Mouse (Mus musculus) heart, postnatal 0 days (tissue): ENCODE measurements at regions not wholly inside any gene's neighbourhood (a gene's known extent, or its start where the extent isn't known, plus 50 kb on each side); places are given as distances from the start of the nearest gene placed in this dataset.

ENCODE experiments used
- ATAC-seq: fragments of 200-750 bp; cut with Nextera tagmentation; 2 replicates; pipeline ENCODE4 v1.8.0; 2017; ENCODE audit warnings: low read depth, moderate number of reproducible peaks, moderate library complexity; ENCODE audit not compliant: insufficient read depth
- DNase-seq: peaks from one replicate; pipeline ENCODE4 v3.0.0-alpha.2; 2016; ENCODE audit warnings: low spot score
- H3K27ac ChIP-seq: fragments of 300-500 bp; sonication (generic); 2 replicates; pipeline ENCODE4 v1.5.1; 2014; ENCODE audit warnings: low read depth, mild to moderate bottlenecking
- H3K27me3 ChIP-seq: fragments of 300-500 bp; sonication (generic); 2 replicates; pipeline ENCODE4 v1.6.1; 2014; ENCODE audit warnings: low read length, mixed read lengths; ENCODE audit not compliant: control insufficient read depth, insufficient read depth
- H3K36me3 ChIP-seq: fragments of 300-500 bp; sonication (generic); replicated peaks from 2 replicates; pipeline ENCODE4 v1.6.1; 2014; ENCODE audit warnings: low read length, mixed read lengths; ENCODE audit not compliant: control insufficient read depth, insufficient read depth
- H3K4me1 ChIP-seq: fragments of 300-500 bp; sonication (generic); 2 replicates; pipeline ENCODE4 v1.6.1; 2014; ENCODE audit warnings: antibody characterized with exemption; ENCODE audit not compliant: control insufficient read depth, insufficient read depth
- H3K4me2 ChIP-seq: fragments of 300-500 bp; sonication (generic); 2 replicates; pipeline ENCODE4 v1.6.1; 2014; ENCODE audit warnings: low read depth, mild to moderate bottlenecking, low read length, moderate library complexity
- H3K4me3 ChIP-seq: fragments of 300-500 bp; sonication (generic); 2 replicates; pipeline ENCODE4 v1.5.1; 2014; ENCODE audit warnings: low read depth, low read length
- H3K9ac ChIP-seq: fragments of 300-500 bp; sonication (generic); replicated peaks from 2 replicates; pipeline ENCODE4 v1.6.1; 2014; ENCODE audit warnings: low read depth, low read length, mixed read lengths
- H3K9me3 ChIP-seq: fragments of 300-500 bp; sonication (generic); replicated peaks from 2 replicates; pipeline ENCODE4 v1.6.1; 2016; ENCODE audit warnings: low read length; ENCODE audit not compliant: control insufficient read depth
- CTCF ChIP-seq: IDR thresholded peaks from 2 replicates; pipeline ENCODE4 v1.5.1; 2016; ENCODE audit warnings: antibody characterized with exemption, control low read depth, low read depth
- EP300 ChIP-seq: IDR thresholded peaks from 2 replicates; pipeline ENCODE4 v1.6.1; 2016; ENCODE audit warnings: antibody characterized with exemption, low read depth
- WGBS: fragments of 180-500 bp; shearing (Covaris S2); extraction: QIAGEN DNeasy Blood & Tissue Kit; methylation state at CpG from one replicate; pipeline ENCODE4 v1.1.7; 2014; 5-methylcytosine and 5-hydroxymethylcytosine counted together

DNA sequence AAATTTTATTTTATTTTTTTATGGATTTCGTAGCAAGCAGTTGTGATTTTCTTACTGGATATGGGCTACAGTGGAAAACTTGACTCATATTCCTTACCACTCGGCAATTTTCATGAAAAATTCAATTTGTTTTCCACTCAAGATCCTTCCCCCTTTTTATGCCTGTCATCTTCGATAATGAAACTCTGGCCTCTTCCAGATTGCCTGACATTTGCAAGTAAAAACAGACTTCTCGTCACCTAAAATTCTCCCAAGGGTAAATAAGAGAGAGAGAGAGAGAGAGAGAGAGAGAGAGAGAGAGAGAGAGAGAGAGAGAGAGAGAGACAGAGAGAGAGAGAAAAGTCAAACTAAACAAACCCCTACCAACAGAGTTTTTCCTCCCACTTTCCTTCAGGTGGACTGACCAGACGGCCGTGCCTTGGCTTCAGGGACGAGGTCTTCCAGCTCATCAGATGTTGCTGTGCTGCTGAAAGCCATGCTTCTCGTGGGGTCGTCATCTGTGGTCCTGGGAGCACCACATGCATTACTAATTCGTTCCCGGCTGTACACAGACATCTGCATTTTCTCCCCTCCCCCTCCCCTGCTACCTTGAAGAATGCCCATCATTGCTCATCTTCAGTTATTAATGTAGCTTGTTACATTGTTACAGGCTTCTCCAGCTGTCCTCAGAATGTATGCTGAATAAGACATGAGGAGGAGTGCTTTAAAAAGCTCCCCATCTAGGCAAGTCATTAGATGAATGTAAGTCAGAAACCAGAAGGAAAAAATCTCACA lies 569.4 kb downstream of the Ptprc start:
- H3K4me1 ChIP-seq, result no peaks in the 10 kb centered on the region
- no peak overlapping the region for H3K4me2 ChIP-seq
- H3K9ac ChIP-seq, result no peak overlapping the region
- H3K4me3 ChIP-seq, result no peak overlapping the region
- DNase-seq (no peak), ATAC-seq (no peak)
- TF ChIP-seq EP300 (no peak), CTCF (no peak)
- WGBS, result 66% methylated on average over 11 of the region's 11 CpGs
- H3K36me3 ChIP-seq, result no peaks in the 10 kb centered on the region
- no peaks in the 10 kb centered on the region for H3K9me3 ChIP-seq
- no peaks in the 10 kb centered on the region for H3K27me3 ChIP-seq
- no peak overlapping the region for H3K27ac ChIP-seq

DNA sequence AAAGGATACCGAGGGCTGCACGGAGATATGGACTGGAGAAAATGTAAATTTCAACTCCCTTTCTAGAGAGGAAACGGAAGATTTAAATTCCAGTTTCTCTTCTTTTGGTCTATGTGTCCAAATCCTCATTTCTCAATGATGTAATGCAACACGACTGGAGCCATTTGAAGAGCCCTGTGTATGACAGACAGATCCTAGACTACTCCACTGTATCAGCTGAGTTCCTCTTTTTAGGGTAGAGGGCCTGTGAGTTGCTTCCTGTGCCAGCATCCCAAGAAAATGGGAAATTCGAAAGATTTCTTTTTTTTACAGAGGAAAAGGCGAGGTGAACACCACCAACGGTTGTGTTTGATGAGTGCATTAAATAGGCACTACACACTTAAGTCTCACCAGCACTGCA lies 581.8 kb downstream of the Ptprc start:
- no peak for TF ChIP-seq EP300
- no peak for TF ChIP-seq CTCF
- Histone ChIP-seq H3K4me2 (no peak overlapping the region), H3K4me1 (peaks cover 6% of the 10 kb centered on the region), H3K9me3 (no peaks in the 10 kb centered on the region), H3K27ac (no peak overlapping the region), H3K36me3 (no peaks in the 10 kb centered on the region), H3K4me3 (no peak overlapping the region), H3K9ac (no peak overlapping the region), H3K27me3 (no peaks in the 10 kb centered on the region)
- WGBS, result 82% methylated on average over 7 of the region's 7 CpGs
- ATAC-seq, result no peak
- no peak for DNase-seq

- no peak for TF ChIP-seq CTCF
- Histone ChIP-seq H3K4me3 (no peak overlapping the region), H3K36me3 (no peaks in the 10 kb centered on the region), H3K27me3 (no peaks in the 10 kb centered on the region), H3K9ac (no peak overlapping the region), H3K4me1 (peaks cover 17% of the 10 kb centered on the region), H3K4me2 (no peak overlapping the region), H3K9me3 (no peaks in the 10 kb centered on the region), H3K27ac (no peak overlapping the region)
- no peak for ATAC-seq
- DNase-seq, result no peak
- 54% methylated on average over 2 of the region's 2 CpGs for WGBS
These were observed 583.6 kb downstream of the Ptprc start for GRCm38 (mm10) chr1:137591891-137592290.

DNA sequence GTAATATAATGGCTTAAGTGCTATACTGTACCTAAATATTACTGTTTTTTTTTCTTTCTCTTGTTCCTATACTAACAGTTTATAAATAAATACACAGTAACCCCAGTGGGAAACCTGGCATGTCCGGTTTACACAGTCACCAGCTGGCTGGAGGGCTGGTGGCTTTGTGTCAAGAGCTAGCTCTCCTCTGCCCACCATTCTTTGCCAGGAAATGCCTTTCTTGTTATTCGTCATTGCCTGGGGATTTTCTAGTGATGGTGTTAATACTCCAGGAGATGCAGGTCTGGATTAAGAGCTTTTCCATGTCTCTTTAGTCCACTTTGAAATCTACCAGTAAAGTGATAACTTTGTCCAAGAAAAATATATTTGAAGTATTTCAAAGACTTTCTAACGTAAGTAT lies 584.2 kb downstream of the Ptprc start:
- DNase-seq, result peak; percentile 29
- ATAC-seq, result no peak
- Histone ChIP-seq H3K27ac (no peak overlapping the region), H3K36me3 (no peaks in the 10 kb centered on the region), H3K4me1 (peaks cover 17% of the 10 kb centered on the region), H3K9me3 (no peaks in the 10 kb centered on the region), H3K27me3 (no peaks in the 10 kb centered on the region), H3K9ac (no peak overlapping the region), H3K4me3 (no peak overlapping the region), H3K4me2 (no peak overlapping the region)
- TF ChIP-seq CTCF (no peak), EP300 (no peak)
- 28% methylated on average over 3 of the region's 3 CpGs for WGBS

DNA sequence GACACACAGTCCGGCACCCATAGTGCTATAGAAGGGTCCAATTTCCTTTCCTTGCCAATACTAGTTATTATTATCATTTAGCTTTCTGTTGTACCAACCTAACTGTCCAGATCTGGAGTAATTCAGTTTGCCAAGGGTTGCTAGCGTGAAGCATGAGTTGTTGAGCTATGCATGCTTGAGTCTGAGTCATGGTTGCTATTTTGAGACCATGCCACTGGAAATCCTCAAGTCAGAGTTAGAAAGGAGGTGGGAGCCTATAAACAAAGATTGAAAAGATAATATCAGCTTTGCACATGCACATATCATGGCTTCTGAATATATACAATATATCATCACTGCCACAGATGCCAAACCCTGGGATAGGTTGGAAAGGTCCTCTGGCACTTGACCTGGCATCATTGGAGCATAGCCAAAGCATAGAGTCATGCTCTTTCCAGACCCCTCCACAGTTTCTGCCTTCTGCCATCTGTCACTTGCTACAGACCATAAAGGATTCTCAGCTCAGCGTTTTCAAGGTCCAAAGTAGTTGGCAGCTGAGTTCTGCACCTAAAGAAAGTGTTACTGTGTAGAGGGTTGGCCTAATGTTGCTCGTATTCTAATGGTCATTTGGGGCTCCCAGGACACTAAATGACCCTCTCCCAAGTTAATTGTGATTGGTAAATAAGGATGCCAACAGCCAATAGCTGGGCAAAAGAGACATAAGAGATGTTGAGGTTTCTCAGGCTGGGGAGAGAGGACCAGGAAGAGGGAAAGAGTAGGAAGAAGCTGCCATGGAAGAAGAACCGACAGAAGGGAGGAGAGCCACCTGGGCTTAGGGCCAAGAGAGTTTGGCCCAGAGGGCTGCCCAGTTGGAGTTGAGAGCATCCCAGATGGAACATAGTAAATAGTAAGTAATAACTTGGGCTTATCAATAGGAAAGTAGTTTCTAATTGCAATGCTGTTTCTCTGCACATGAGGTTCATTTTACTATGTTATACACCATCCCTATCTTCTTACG lies 586.9 kb downstream of the Ptprc start:
- DNase-seq (peak; percentile 72), ATAC-seq (peak; percentile 74)
- TF ChIP-seq EP300, result no peak
- TF ChIP-seq CTCF, result no peak
- H3K36me3 ChIP-seq, result no peaks in the 10 kb centered on the region
- H3K27me3 ChIP-seq, result no peaks in the 10 kb centered on the region
- H3K4me2 ChIP-seq, result no peak overlapping the region
- H3K9me3 ChIP-seq, result no peaks in the 10 kb centered on the region
- no peak overlapping the region for H3K9ac ChIP-seq
- peaks cover 17% of the 10 kb centered on the region for H3K4me1 ChIP-seq
- WGBS, result 38% methylated on average over 6 of the region's 6 CpGs
- H3K27ac ChIP-seq, result peak overlapping the region; percentile 81
- H3K4me3 ChIP-seq, result no peak overlapping the region
